Mouse (Mus musculus) hindbrain, embryonic 10.5 days (tissue): Measurements from ENCODE around the gene Pcp4l1. TPM values are rescaled to one million over a fixed set of nuclear protein-coding genes. Genes with fewer than 3 reads are reported as not detected.
"Not testable (repeated sequence)": the region's sequence is repeated elsewhere in the genome, so short reads cannot be mapped to it uniquely, and the experiment has no call there.

Source experiments
- DNase-seq: peaks from one replicate; pipeline ENCODE4 v3.0.0-alpha.2; 2017; ENCODE audit warnings: low spot score
- H3K27ac ChIP-seq: fragments of 300-500 bp; sonication (generic); 2 replicates; pipeline ENCODE4 v1.5.1; 2016; ENCODE audit warnings: mild to moderate bottlenecking, moderate library complexity
- H3K27me3 ChIP-seq: fragments of 300-500 bp; sonication (generic); 2 replicates; pipeline ENCODE4 v1.6.1; 2016; ENCODE audit warnings: mild to moderate bottlenecking; ENCODE audit not compliant: poor library complexity, insufficient read depth, severe bottlenecking
- H3K36me3 ChIP-seq: fragments of 300-500 bp; sonication (generic); 2 replicates; pipeline ENCODE4 v1.6.1; 2016; ENCODE audit warnings: mild to moderate bottlenecking, moderate library complexity
- H3K4me1 ChIP-seq: fragments of 300-500 bp; sonication (generic); replicated peaks from 2 replicates; pipeline ENCODE4 v1.6.1; 2016; ENCODE audit warnings: mild to moderate bottlenecking
- H3K4me3 ChIP-seq: fragments of 300-500 bp; sonication (generic); 2 replicates; pipeline ENCODE4 v1.5.1; 2016; ENCODE audit warnings: mild to moderate bottlenecking, moderate library complexity
- H3K9me3 ChIP-seq: fragments of 300-500 bp; sonication (generic); 2 replicates; pipeline ENCODE4 v1.6.1; 2016; ENCODE audit warnings: mild to moderate bottlenecking, moderate library complexity
- WGBS: fragments of 180-500 bp; shearing (Covaris S2); methylation state at CpG from one replicate; pipeline ENCODE4 v1.1.7; 2016; 5-methylcytosine and 5-hydroxymethylcytosine counted together
- polyA plus RNA-seq: library from polyadenylated mRNA; unstranded; fragments of >200 nt; fragmentation: Nextera tagmentation; extraction: Ambion mirVana; gene quantifications from 2 replicates; pipeline ENCODE4 v1.2.1, GENCODE M21; 2016

The Pcp4l1 gene
- polyA plus RNA-seq, 1 experiment from 2014 or later = 32.8 TPM

GRCm38 (mm10) chr1:171149974-171150760, 45.9 kb downstream of the Pcp4l1 start, which contains the start of the genes Sdhc and Mpz:
Gene Sdhc (minus strand): TSS chr1:171150603.
Gene Mpz (plus strand): TSS chr1:171150711.
- Histone ChIP-seq H3K4me1 (peaks cover 23% of the 10 kb centered on the region), H3K4me3 (peak within 1 kb of the TSS; percentile 90), H3K27me3 (0 out of 2 replicates have a peak, but pooled peaks cover 5% of the 10 kb centered on the region), H3K36me3 (peaks cover 12% of the 10 kb centered on the region), H3K9me3 (no peaks in the 10 kb centered on the region), H3K27ac (peak within 1 kb of the TSS; percentile 89)
- peak; percentile 95 for DNase-seq
- under 1% methylated on average over 34 of the region's 34 CpGs for WGBS

DNA sequence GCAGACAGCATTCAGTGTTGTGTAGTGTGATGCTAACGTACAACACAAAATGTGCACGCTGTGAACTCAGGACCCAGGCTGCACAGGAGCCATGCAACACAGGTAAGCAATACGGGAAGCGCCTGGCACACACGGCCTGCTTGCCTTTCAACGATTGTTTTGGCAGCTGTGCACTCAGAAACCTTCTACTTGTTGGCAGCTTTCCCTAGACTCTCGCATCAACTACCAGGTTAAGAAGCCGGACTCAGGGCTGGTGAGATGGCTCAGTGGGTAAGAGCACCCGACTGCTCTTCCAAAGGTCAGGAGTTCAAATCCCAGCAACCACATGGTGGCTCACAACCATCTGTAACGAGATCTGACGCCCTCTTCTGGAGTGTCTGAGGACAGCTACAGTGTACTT, 53.1 kb downstream of the Pcp4l1 start:
- not testable (repeated sequence) for H3K4me3 ChIP-seq, DNase-seq, H3K27ac ChIP-seq, H3K27me3 ChIP-seq, H3K9me3 ChIP-seq, H3K4me1 ChIP-seq
- 78% methylated on average over 11 of the region's 11 CpGs for WGBS
- peaks cover 79% of the 10 kb centered on the region for H3K36me3 ChIP-seq

DNA sequence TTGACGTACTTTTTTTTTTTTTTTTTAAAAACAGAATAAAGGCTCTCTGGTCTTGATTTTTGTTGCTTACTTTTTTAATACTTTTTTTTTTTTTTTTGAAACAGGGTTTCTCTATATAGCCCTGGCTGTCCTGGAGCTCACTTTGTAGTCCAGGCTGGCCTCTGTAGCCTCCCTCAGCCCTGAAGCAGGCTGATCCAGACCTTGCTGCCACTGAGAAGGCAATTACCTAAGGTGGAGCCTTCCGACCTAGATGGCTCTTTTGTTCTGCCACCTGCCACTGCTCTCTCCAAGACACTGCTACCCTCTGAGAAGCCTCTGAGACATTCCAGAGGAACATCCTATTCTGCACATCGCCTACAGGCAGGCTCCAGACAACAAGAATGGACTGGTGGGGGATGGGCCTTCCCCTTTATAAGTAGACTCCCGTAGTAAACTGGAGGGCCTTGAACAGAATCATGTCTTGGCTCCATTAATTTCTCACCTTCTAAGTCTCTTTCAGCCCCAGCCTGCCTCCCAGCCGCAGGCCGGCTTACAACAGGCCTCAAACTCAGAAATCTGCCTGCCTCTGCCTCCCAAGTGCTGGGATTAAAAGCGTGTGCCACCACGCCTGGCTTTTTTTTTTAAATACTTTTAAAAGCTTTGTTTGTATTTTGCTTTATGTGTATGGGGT, 58.4 kb downstream of the Pcp4l1 start:
- not testable (repeated sequence) for H3K27ac ChIP-seq, DNase-seq, H3K9me3 ChIP-seq, H3K27me3 ChIP-seq, H3K4me1 ChIP-seq, H3K4me3 ChIP-seq
- WGBS = 89% methylated on average over 8 of the region's 8 CpGs
- peaks cover 98% of the 10 kb centered on the region for H3K36me3 ChIP-seq

- peaks cover 96% of the 10 kb centered on the region for H3K36me3 ChIP-seq
- no peak for DNase-seq
Observed at GRCm38 (mm10) chr1:171135600-171135999, 60.5 kb downstream of the Pcp4l1 start.

DNA sequence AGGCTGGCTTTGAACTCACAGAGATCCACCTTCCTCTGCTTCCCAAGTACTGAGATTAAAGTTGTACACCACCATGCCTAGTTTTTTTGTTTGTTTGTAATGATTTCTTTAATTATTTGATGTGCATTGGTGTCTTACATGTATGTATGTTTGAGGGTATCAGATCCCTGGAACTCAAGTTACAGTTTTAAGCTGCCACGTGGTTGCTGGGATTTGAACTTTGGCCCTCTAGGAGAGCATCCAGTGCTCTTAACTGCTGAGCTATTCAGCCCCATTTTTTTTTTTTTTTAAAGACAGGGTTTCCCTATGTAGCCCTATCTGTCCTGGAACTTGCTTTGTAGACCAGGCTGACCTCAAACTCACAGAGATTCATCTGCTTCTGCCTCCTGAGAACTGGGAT, 65.1 kb downstream of the Pcp4l1 start:
- no peaks in the 10 kb centered on the region for H3K27me3 ChIP-seq
- WGBS = 88% methylated on average over 1 of the region's 1 CpGs
- H3K9me3 ChIP-seq = no peaks in the 10 kb centered on the region
- no peak overlapping the region for H3K27ac ChIP-seq
- no peak for DNase-seq
- H3K4me1 ChIP-seq = no peaks in the 10 kb centered on the region
- no peak overlapping the region for H3K4me3 ChIP-seq
- peaks cover 87% of the 10 kb centered on the region for H3K36me3 ChIP-seq

More at GRCm38 (mm10) chr1:171135600-171135999, 60.5 kb downstream of the Pcp4l1 start:
- 94% methylated on average over 2 of the region's 2 CpGs for WGBS
- H3K4me1 ChIP-seq = no peaks in the 10 kb centered on the region
- no peak overlapping the region for H3K27ac ChIP-seq
- no peak overlapping the region for H3K4me3 ChIP-seq
- H3K9me3 ChIP-seq = no peaks in the 10 kb centered on the region
- H3K27me3 ChIP-seq = no peaks in the 10 kb centered on the region

DNA sequence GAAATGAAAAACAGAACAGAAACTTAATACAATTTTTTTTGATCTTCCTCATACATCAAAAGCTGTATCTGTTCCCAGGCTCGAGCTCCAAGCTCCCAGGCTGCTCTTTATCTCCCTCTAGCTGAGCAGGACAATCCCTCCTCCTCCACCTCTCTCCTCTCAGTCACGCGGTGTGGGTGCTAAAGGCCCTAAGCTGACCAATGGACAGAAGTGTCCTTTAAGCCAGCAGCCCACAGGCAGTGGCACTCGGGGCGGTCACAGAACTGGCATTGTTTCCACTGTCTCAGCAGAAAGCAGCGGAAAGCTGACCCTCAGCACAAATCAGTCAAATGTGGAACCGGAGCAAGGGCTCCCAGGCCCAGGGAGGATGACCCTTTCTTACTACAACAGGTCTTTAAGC, 66.8 kb downstream of the Pcp4l1 start:
- H3K9me3 ChIP-seq = no peaks in the 10 kb centered on the region
- peaks cover 69% of the 10 kb centered on the region for H3K36me3 ChIP-seq
- DNase-seq = peak; percentile 7
- no peak overlapping the region for H3K4me3 ChIP-seq
- no peak overlapping the region for H3K27ac ChIP-seq
- 73% methylated on average over 7 of the region's 7 CpGs for WGBS
- H3K27me3 ChIP-seq = no peaks in the 10 kb centered on the region
- H3K4me1 ChIP-seq = no peaks in the 10 kb centered on the region

DNA sequence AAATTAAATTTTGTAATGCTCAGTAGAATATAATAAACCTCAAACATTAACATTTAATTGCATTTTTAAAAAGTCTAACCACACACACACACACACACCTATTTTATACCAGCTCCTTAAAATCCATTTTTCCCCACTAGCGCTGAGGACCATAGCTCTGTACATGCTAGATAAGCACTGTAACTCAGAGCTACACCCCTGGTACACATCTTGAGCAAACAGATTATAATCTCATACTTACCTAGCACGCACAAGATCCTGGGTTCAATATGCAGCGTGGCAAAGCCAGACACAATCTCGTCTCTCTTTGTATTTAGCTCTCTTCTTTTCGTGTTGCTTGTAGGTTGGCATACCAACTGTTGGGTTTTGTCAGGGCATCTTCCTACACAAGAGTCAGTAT, 71.7 kb downstream of the Pcp4l1 start:
- Histone ChIP-seq H3K27ac (no peak overlapping the region), H3K36me3 (peaks cover 23% of the 10 kb centered on the region), H3K4me3 (no peak overlapping the region), H3K4me1 (peaks cover 15% of the 10 kb centered on the region), H3K27me3 (no peaks in the 10 kb centered on the region), H3K9me3 (no peaks in the 10 kb centered on the region)
- no peak for DNase-seq
- WGBS = 91% methylated on average over 5 of the region's 5 CpGs

Other genes starting within 250 kb of the Pcp4l1 start
- 0.26 TPM in 1 of 2 replicates, not detected in the other for gene Fcgr2b, start 219.7 kb downstream of the Pcp4l1 start, polyA plus RNA-seq
- gene Fcgr4, start 177.3 kb downstream of the Pcp4l1 start, polyA plus RNA-seq = 0.30 and 0.64 TPM in 2 replicates
- gene Fcgr3, start 131.3 kb downstream of the Pcp4l1 start, polyA plus RNA-seq = 4.7 and 7.6 TPM in 2 replicates
- 5.4 and 13.0 TPM in 2 replicates for gene Cfap126, start 82.3 kb downstream of the Pcp4l1 start, polyA plus RNA-seq
- 295 and 301 TPM in 2 replicates for gene Sdhc, start 45.7 kb downstream of the Pcp4l1 start, polyA plus RNA-seq
- 1.3 and 1.6 TPM in 2 replicates for gene Mpz, start 45.6 kb downstream of the Pcp4l1 start, polyA plus RNA-seq
- 0.21 and 0.27 TPM in 2 replicates for gene Nr1i3, start 17.7 kb upstream of the Pcp4l1 start, polyA plus RNA-seq
- 33.1 and 36.2 TPM in 2 replicates for gene Tomm40l, start 26.2 kb upstream of the Pcp4l1 start, polyA plus RNA-seq
- 3.4 and 4.7 TPM in 2 replicates for gene Apoa2, start 28.8 kb upstream of the Pcp4l1 start, polyA plus RNA-seq
- 16.3 and 22.8 TPM in 2 replicates for gene Fcer1g, start 38.1 kb upstream of the Pcp4l1 start, polyA plus RNA-seq
- 10.4 and 13.0 TPM in 2 replicates for gene Adamts4, start 54.2 kb upstream of the Pcp4l1 start, polyA plus RNA-seq
- gene Ndufs2, start 55.1 kb upstream of the Pcp4l1 start, polyA plus RNA-seq = 250 and 275 TPM in 2 replicates
- 70.3 and 80.9 TPM in 2 replicates for gene B4galt3, start 74.1 kb upstream of the Pcp4l1 start, polyA plus RNA-seq
- gene Ppox, start 84.9 kb upstream of the Pcp4l1 start, polyA plus RNA-seq = 54.1 and 56.2 TPM in 2 replicates
- 95.6 and 111 TPM in 2 replicates for gene Usp21, start 91.7 kb upstream of the Pcp4l1 start, polyA plus RNA-seq
- gene Ufc1, start 98.8 kb upstream of the Pcp4l1 start, polyA plus RNA-seq = 105 and 111 TPM in 2 replicates
- gene Dedd, start 132.9 kb upstream of the Pcp4l1 start, polyA plus RNA-seq = 46.2 and 48.4 TPM in 2 replicates
- gene Nit1, start 149.4 kb upstream of the Pcp4l1 start, polyA plus RNA-seq = 39.6 and 46.0 TPM in 2 replicates
- 130 and 147 TPM in 2 replicates for gene Pfdn2, start 149.4 kb upstream of the Pcp4l1 start, polyA plus RNA-seq
- gene Klhdc9, start 164.5 kb upstream of the Pcp4l1 start, polyA plus RNA-seq = 2.1 and 2.5 TPM in 2 replicates
- gene Nectin4, start 173.8 kb upstream of the Pcp4l1 start, polyA plus RNA-seq = 1.5 and 1.7 TPM in 2 replicates
- gene Arhgap30, start 192.7 kb upstream of the Pcp4l1 start, polyA plus RNA-seq = 0.82 and 0.98 TPM in 2 replicates
- 143 and 159 TPM in 2 replicates for gene Usf1, start 215.0 kb upstream of the Pcp4l1 start, polyA plus RNA-seq
- 9.7 and 10.1 TPM in 2 replicates for gene Tstd1, start 222.6 kb upstream of the Pcp4l1 start, polyA plus RNA-seq
- gene F11r, start 241.3 kb upstream of the Pcp4l1 start, polyA plus RNA-seq = 22.2 and 28.7 TPM in 2 replicates